Mouse (Mus musculus) liver, embryonic 16.5 days (tissue): ENCODE results near the gene 4930402F06Rik. TPM values are rescaled to one million over a fixed set of nuclear protein-coding genes. Genes with fewer than 3 reads are reported as not detected.

ENCODE experiments used
- ATAC-seq: fragments of 200-750 bp; cut with Nextera tagmentation; 2 replicates; pipeline ENCODE4 v1.8.0; 2017; ENCODE audit warnings: low read depth, mild to moderate bottlenecking, moderate number of reproducible peaks, moderate library complexity
- H3K27ac ChIP-seq: fragments of 300-500 bp; sonication (generic); 2 replicates; pipeline ENCODE4 v1.5.1; 2014; ENCODE audit warnings: mild to moderate bottlenecking, low read length
- H3K27me3 ChIP-seq: fragments of 300-500 bp; sonication (generic); 2 replicates; pipeline ENCODE4 v1.6.1; 2014; ENCODE audit warnings: low read depth, low read length, mixed read lengths; ENCODE audit not compliant: control insufficient read depth, insufficient read depth
- H3K36me3 ChIP-seq: fragments of 300-500 bp; sonication (generic); 2 replicates; pipeline ENCODE4 v1.6.1; 2014; ENCODE audit warnings: mild to moderate bottlenecking; ENCODE audit not compliant: control insufficient read depth, insufficient read depth
- H3K4me1 ChIP-seq: fragments of 300-500 bp; sonication (generic); 2 replicates; pipeline ENCODE4 v1.6.1; 2014; ENCODE audit warnings: low read depth, low read length, mixed read lengths; ENCODE audit not compliant: control insufficient read depth
- H3K4me2 ChIP-seq: fragments of 300-500 bp; sonication (generic); 2 replicates; pipeline ENCODE4 v1.6.1; 2014; ENCODE audit warnings: low read depth, low read length, mixed read lengths
- H3K4me3 ChIP-seq: fragments of 300-500 bp; sonication (generic); 2 replicates; pipeline ENCODE4 v1.5.1; 2014; ENCODE audit warnings: low read depth, mild to moderate bottlenecking, low read length
- H3K9ac ChIP-seq: fragments of 300-500 bp; sonication (generic); 2 replicates; pipeline ENCODE4 v1.6.1; 2014; ENCODE audit warnings: low read depth, low read length
- H3K9me3 ChIP-seq: fragments of 300-500 bp; sonication (generic); replicated peaks from 2 replicates; pipeline ENCODE4 v1.6.1; 2016; ENCODE audit warnings: low read length; ENCODE audit not compliant: control insufficient read depth
- WGBS: fragments of 180-500 bp; shearing (Covaris S2); extraction: QIAGEN DNeasy Blood & Tissue Kit; methylation state at CpG from one replicate; pipeline ENCODE4 v1.1.7; 2014; ENCODE audit not compliant: insufficient replicate concordance; 5-methylcytosine and 5-hydroxymethylcytosine counted together
- polyA plus RNA-seq: library from polyadenylated mRNA; unstranded; fragments of >200 nt; fragmentation: Nextera tagmentation; extraction: Ambion mirVana; gene quantifications from 2 replicates; pipeline ENCODE4 v1.2.1, GENCODE M21; 2015

Gene 4930402F06Rik
- polyA plus RNA-seq, 1 experiment from 2014 or later: not detected

- Histone ChIP-seq H3K36me3 (peaks cover 5% of the 10 kb centered on the region; the same call in 1 of the 2 replicates), H3K9ac (no peak overlapping the region)
- 77% methylated on average over 6 of the region's 6 CpGs for WGBS
Measured at GRCm38 (mm10) chr2:35409466-35409865, 12.5 kb upstream of the 4930402F06Rik start.

GRCm38 (mm10) chr2:35408409-35409110, 11.6 kb upstream of the 4930402F06Rik start:
- H3K9me3 ChIP-seq: no peaks in the 10 kb centered on the region
- H3K9ac ChIP-seq: no peak overlapping the region
- ATAC-seq: no peak
- no peak overlapping the region for H3K27ac ChIP-seq
- H3K4me1 ChIP-seq: no peaks in the 10 kb centered on the region
- H3K4me2 ChIP-seq: no peak overlapping the region
- H3K27me3 ChIP-seq: no peaks in the 10 kb centered on the region
- H3K36me3 ChIP-seq: peaks cover 5% of the 10 kb centered on the region; the same call in 1 of the 2 replicates
- WGBS: 57% methylated on average over 5 of the region's 5 CpGs
- H3K4me3 ChIP-seq: no peak overlapping the region

More at GRCm38 (mm10) chr2:35409466-35409865, 12.5 kb upstream of the 4930402F06Rik start:
- Histone ChIP-seq H3K4me2 (no peak overlapping the region), H3K4me3 (no peak overlapping the region), H3K27ac (no peak overlapping the region), H3K9me3 (no peaks in the 10 kb centered on the region), H3K4me1 (no peaks in the 10 kb centered on the region), H3K27me3 (no peaks in the 10 kb centered on the region)
- ATAC-seq: no peak

DNA sequence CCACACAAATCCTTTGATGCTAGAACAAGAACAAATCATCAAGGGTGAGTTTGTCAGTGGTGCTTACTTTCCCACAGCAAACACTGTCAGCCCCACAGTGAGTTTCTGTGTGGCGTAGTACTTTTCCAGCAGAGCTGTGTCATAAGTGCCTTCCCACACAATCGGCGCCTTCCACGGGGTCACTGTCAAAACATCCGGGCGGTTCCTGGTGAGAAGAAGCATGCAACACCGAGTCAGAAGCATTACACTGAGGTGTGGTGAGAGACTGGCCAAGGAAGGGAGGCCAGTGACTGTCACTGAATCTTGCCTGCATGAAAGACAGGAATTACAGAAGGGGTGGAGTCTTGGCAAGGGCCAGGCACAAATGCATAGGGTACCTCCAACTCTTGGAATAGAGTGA, 10.9 kb upstream of the 4930402F06Rik start:
- Histone ChIP-seq H3K4me1 (no peaks in the 10 kb centered on the region), H3K9me3 (no peaks in the 10 kb centered on the region), H3K36me3 (peaks cover 5% of the 10 kb centered on the region; the same call in 1 of the 2 replicates), H3K9ac (no peak overlapping the region), H3K4me2 (no peak overlapping the region), H3K27me3 (no peaks in the 10 kb centered on the region), H3K27ac (no peak overlapping the region), H3K4me3 (no peak overlapping the region)
- 81% methylated on average over 7 of the region's 7 CpGs for WGBS
- no peak for ATAC-seq

DNA sequence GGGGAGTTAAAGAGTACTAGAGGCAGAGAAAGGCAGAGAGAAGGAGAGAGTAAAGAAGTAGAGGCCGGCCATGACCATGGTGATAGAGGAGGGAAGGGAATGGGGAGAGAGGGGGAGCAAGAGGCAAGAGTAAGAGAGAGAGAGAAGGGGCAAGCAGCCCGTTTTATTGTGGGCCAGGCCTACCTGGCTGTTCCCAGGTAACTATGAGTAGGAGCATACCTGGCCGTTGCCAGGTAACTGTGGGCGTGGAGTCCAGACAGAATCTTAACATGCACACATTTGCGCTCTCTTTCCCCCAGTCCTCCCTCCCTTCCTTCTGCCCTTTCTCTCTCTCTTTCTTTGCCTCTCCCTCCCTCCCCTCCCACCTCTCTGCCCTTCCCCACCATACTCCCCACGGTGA, 10.3 kb upstream of the 4930402F06Rik start:
- ATAC-seq: no peak
- 72% methylated on average over 6 of the region's 6 CpGs for WGBS
- Histone ChIP-seq H3K9ac (no peak overlapping the region), H3K4me2 (no peak overlapping the region), H3K4me1 (no peaks in the 10 kb centered on the region), H3K27ac (no peak overlapping the region), H3K4me3 (no peak overlapping the region), H3K36me3 (peaks cover 2% of the 10 kb centered on the region; the same call in 1 of the 2 replicates), H3K27me3 (no peaks in the 10 kb centered on the region), H3K9me3 (no peaks in the 10 kb centered on the region)

DNA sequence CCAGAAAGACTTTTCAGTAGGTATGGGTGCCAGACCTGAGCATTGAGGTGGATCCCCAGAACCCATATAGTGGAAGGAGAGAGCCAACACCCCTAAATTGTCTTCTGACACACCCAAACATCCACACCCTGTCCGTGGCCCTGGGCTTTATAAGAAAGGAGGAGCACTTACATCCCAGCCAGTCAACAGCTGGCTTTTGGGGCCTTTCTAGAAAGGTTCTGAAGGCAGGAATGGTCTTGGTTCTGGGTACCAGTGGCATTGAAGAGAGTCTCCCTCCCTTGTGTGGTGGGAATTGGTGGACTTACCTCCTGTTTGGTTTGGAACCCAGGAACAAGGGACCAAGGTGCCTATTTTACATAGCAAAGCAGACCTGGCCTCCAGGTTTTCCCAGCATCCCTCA, 9.6 kb upstream of the 4930402F06Rik start:
- ATAC-seq: no peak
- H3K36me3 ChIP-seq: no peaks in the 10 kb centered on the region; the same call in 1 of the 2 replicates
- WGBS: 44% methylated on average over 1 of the region's 1 CpGs
- H3K27me3 ChIP-seq: no peaks in the 10 kb centered on the region
- no peaks in the 10 kb centered on the region for H3K9me3 ChIP-seq
- no peak overlapping the region for H3K4me3 ChIP-seq
- H3K9ac ChIP-seq: no peak overlapping the region
- no peak overlapping the region for H3K27ac ChIP-seq
- no peaks in the 10 kb centered on the region for H3K4me1 ChIP-seq
- no peak overlapping the region for H3K4me2 ChIP-seq

DNA sequence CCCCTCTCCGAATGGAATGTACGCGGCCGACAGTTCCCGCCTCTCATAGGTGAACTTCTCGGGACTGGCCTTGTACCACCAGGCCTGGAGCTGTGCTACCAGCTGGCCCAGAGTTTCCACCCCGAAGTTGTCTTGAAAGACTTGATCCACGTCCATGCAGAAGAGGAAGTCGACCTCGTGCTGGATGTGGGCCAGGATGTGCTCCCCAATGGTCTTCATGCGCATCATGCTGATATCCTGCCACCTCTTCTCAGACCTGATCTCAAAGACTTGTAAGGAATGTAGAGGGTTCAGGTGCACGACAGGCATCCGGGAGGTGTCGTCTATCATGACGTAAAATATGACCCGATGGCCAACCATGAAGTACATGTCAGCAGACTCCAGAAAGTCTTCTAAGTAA, 5.4 kb upstream of the 4930402F06Rik start:
- Histone ChIP-seq H3K9ac (no peak overlapping the region), H3K4me1 (no peaks in the 10 kb centered on the region; the same call in 1 of the 2 replicates), H3K4me2 (no peak overlapping the region), H3K27ac (no peak overlapping the region), H3K4me3 (no peak overlapping the region), H3K9me3 (no peaks in the 10 kb centered on the region), H3K27me3 (no peaks in the 10 kb centered on the region), H3K36me3 (peaks cover 3% of the 10 kb centered on the region; the same call in 1 of the 2 replicates)
- 80% methylated on average over 16 of the region's 16 CpGs for WGBS
- ATAC-seq: no peak

- H3K27ac ChIP-seq: no peak overlapping the region
- no peaks in the 10 kb centered on the region for H3K9me3 ChIP-seq
- ATAC-seq: no peak
- H3K4me2 ChIP-seq: no peak overlapping the region
- H3K36me3 ChIP-seq: peaks cover 3% of the 10 kb centered on the region; the same call in 1 of the 2 replicates
- H3K9ac ChIP-seq: no peak overlapping the region
- WGBS: 72% methylated on average over 7 of the region's 7 CpGs
- H3K27me3 ChIP-seq: no peaks in the 10 kb centered on the region
- no peaks in the 10 kb centered on the region; the same call in 1 of the 2 replicates for H3K4me1 ChIP-seq
- H3K4me3 ChIP-seq: no peak overlapping the region
Measured at GRCm38 (mm10) chr2:35400739-35401138, 3.8 kb upstream of the 4930402F06Rik start.

DNA sequence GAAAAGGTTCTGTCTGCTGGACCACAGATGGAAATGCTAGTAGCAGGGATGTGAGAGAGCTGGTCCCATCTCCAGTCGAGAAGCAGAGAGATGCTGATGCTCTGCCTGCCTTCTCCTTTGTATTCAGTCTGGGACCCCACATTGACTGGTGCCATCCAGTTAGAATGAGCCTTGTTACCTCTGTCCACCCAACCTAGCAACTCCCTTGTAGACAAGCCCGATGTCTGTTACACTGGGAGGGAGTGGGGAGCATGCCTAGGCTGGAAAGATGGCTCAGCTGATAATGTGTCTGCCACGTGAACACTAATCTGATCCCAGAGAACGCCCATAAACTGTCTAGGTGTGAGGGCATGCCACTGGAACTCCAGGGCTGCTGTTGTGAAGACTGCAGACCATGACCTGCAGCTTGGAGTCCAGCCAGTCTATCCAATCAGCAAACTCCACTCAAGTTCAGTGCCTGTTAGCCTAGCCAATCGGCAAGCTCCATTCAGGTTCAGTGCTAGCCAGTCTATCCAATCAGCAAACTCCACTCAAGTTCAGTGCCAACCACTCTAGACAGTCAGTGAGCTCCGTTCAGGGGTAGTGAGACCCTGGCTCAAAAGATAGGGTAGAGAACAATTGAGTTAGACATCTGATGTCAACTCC, 1.3 kb upstream of the 4930402F06Rik start:
- no peaks in the 10 kb centered on the region; the same call in 1 of the 2 replicates for H3K4me1 ChIP-seq
- H3K4me3 ChIP-seq: no peak overlapping the region
- H3K36me3 ChIP-seq: peaks cover 3% of the 10 kb centered on the region; the same call in 1 of the 2 replicates
- no peaks in the 10 kb centered on the region for H3K27me3 ChIP-seq
- H3K9ac ChIP-seq: no peak overlapping the region
- whole genome bisulfite sequencing: 50% methylated on average over 6 of the region's 6 CpGs
- ATAC-seq: no peak
- H3K9me3 ChIP-seq: no peaks in the 10 kb centered on the region
- H3K4me2 ChIP-seq: no peak overlapping the region
- H3K27ac ChIP-seq: no peak overlapping the region

- Histone ChIP-seq H3K27ac (no peak overlapping the region), H3K4me2 (no peak overlapping the region), H3K27me3 (no peaks in the 10 kb centered on the region), H3K9ac (no peak overlapping the region), H3K4me1 (no peaks in the 10 kb centered on the region; the same call in 1 of the 2 replicates), H3K4me3 (no peak overlapping the region), H3K9me3 (no peaks in the 10 kb centered on the region), H3K36me3 (peaks cover 3% of the 10 kb centered on the region; the same call in 1 of the 2 replicates)
- whole genome bisulfite sequencing: 37% methylated on average over 11 of the region's 11 CpGs
- ATAC-seq: no peak
Measured at GRCm38 (mm10) chr2:35397590-35398173, 707 bp upstream of the 4930402F06Rik start.
